Mouse (Mus musculus): Measurements from ENCODE around the gene Cldn24.
"Not testable (repeated sequence)": the region's sequence is repeated elsewhere in the genome, so short reads cannot be mapped to it uniquely, and the experiment has no call there.

The Cldn24 gene

GRCm38 (mm10) chr8:47821843-47822242, at the start of gene Cldn24:
Gene Cldn24 (plus strand): TSS chr8:47822143.
- DNase-seq, result no peak

GRCm38 (mm10) chr8:47772986-47773385, 49.0 kb upstream of the Cldn24 start:
- no peak for DNase-seq

GRCm38 (mm10) chr8:47777415-47777814, 44.5 kb upstream of the Cldn24 start:
- DNase-seq, result no peak

- DNase-seq, result peak; percentile 62
Observed at GRCm38 (mm10) chr8:47779589-47779988, 42.4 kb upstream of the Cldn24 start.

GRCm38 (mm10) chr8:47781881-47782280, 40.1 kb upstream of the Cldn24 start:
- peak; percentile 62 for DNase-seq

- no peak for DNase-seq
Observed at GRCm38 (mm10) chr8:47783544-47783943, 38.4 kb upstream of the Cldn24 start.

DNA sequence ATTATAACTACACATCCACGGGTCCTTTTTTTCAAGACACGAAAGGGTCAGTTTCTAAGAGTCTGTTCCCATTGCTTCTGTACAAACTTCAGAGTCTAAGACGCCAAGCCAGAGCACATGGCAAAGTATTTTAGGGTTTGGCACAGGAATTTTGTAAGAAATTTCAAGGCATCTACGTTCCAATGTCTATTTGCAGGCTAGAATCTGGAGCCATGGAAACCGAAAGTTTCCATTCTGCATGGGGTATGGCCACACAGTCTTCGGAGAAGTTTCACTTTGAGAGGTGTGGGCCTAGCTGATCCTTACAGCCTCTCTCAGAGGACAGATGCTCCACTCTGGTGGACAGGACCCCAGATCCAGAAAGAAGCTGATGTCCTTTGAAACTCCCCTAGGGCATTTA, 38.0 kb upstream of the Cldn24 start:
- DNase-seq, result no peak

GRCm38 (mm10) chr8:47784436-47784835, 37.5 kb upstream of the Cldn24 start:
- DNase-seq, result no peak

- no peak for DNase-seq
Observed at GRCm38 (mm10) chr8:47786323-47786722, 35.6 kb upstream of the Cldn24 start.

GRCm38 (mm10) chr8:47787705-47788104, 34.2 kb upstream of the Cldn24 start:
- no peak for DNase-seq

DNA sequence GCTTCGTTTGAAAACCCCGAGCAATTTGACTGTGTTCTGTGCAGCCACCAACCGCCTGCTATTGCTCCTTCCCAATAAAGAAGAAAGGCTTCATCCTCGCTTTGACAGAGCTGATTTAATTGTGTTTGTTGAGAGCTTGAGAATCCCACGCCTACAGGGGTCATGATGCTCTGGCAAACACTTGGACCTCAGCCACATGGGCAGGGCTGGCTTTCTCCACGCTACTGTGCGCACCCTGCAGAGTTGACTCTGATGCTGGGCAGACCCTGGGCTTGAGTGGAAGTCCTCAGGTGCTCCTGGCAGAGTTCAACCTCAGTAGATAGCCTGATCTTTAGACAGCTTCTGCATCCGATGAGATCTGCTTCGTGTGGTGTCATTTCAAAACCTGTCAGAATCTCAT, 30.0 kb upstream of the Cldn24 start:
- no peak for DNase-seq

GRCm38 (mm10) chr8:47799438-47799837, 22.5 kb upstream of the Cldn24 start:
- no peak for DNase-seq

DNA sequence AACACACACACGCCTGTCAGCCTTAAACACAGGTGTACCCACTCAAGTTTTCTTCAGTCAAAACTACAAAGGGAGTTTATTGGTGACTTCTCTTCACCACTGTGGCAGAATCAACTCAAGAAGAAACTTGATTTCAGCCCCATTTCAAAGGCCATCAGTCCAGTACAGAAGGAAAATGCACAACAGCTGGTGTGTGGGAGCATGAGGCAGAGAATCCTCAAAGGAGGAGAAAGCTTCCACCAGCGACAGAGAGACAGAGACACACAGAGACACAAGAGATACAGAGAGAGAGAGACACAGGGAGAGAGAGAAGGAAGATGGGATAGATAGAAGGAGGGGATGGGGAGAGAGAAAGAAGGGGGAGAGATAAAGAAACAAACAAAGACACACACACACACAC, 19.6 kb upstream of the Cldn24 start:
- DNase-seq, result no peak

- no peak for DNase-seq
Observed at GRCm38 (mm10) chr8:47804262-47804661, 17.7 kb upstream of the Cldn24 start.

DNA sequence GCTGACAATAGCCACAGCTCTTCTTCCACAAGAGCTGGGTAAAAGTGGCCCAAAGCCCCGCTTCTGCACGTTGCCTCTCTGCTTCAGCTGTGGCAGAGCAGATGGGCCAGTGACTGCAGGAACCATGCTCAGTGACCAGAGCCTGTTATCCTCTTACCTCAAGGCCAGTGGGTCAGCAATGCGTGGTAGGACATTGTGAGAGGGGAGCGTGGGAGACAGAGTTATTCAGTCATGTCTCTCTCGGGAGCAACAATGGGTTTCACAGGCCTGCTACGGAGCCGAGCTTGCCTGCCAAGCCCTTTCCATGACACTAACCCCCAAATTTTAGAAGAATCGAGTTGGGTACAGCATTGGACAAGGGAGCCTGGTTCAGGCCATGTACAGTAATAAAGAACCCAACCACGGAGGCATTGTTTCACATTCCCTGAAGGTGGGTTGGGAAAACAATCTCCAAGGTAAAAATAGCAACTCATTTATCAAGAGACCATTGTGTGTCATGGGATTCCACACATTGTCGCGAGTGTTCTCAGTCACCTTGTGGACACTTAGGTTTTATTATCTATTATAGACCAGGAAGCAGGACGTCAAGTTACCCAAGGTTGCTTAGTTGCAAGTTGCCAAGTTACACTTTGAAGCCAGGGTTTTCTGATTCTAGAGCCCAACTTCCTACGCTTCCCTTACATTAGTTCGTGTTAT, 11.8 kb upstream of the Cldn24 start:
- DNase-seq, result no peak

DNA sequence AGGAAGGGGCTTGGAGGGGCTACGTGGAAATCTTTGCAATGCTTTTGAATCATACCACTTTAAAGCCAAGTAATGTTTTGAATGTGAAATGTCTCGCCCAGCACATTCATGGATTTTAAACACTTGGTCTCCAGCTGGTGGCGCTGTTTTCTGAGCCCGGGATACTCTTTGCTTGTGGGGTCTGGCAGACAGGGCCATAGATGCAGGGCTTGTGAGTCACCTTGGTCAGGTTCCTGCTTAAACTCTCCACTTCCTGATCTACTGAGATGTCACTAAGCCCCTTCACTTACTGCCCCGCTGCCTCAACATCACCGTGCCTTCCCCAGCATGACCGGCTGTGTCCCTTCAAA, 11.3 kb upstream of the Cldn24 start:
- DNase-seq, result no peak

GRCm38 (mm10) chr8:47811221-47811620, 10.7 kb upstream of the Cldn24 start:
- no peak for DNase-seq

DNA sequence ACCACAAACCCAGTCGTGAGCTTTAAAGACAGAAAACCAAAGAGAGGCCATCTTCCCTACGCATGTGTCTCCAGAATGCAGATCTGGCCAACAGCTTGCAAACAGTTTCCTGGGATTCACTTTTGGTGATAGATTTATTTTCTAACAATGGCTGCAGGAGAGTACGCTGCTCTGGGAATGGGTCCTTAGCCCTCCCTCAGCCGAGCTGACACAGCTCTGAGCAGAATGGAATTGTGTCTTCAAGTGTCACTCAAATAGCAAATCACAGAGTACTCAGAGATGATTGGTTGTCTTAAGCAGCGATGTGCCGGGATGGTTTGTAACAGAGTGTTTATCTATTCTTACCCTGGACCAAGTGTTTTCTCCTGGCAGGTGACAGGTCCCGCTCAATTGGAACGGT, 2.9 kb upstream of the Cldn24 start:
- no peak for DNase-seq

- no peak for DNase-seq
Observed at GRCm38 (mm10) chr8:47820914-47821772, 800 bp upstream of the Cldn24 start.

DNA sequence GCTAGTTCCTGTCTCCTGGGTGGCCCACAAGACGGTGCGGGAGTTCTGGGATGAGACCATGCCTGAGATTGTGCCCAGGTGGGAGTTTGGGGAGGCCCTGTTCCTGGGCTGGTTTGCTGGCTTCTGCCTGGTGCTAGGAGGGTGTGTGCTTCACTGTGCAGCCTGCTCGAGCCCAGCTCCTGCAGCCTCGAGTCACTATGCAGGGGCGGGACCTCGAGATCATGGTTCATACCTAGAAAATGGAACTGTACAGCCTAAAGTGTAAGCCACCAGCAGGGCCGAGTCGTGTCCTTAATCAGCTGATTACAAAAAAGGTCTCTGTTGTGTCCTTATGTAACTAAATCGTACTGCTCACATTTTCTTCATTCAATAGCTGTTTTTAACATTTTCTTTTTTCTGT, 598 bp downstream of the Cldn24 start:
- not testable (repeated sequence) for DNase-seq

GRCm38 (mm10) chr8:47823777-47824176, 1.8 kb downstream of the Cldn24 start:
- no peak for DNase-seq

DNA sequence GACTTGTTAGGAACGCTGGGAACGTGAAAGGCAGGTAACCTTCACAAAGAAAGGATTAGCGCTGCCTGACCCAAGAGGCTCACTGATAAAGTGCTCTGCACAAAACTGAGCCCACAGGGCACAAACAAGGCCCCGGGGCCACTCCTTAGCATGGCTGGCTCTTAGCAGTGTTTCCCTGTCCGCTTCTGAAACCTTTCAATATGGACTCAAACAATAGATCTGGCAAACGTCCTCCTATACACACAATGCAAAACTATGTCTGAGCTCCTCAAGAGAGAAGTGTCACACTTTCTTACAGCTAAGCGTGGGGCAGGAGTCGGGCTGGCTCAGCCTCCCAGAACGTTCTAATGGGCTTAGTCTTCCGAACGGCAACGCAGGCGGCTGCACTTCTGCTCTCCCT, 2.2 kb downstream of the Cldn24 start, which contains the start of gene Cldn22:
Gene Cldn22, plus strand, starts transcription at position 301 of the 400 bp plus-strand sequence.
- no peak for DNase-seq

DNA sequence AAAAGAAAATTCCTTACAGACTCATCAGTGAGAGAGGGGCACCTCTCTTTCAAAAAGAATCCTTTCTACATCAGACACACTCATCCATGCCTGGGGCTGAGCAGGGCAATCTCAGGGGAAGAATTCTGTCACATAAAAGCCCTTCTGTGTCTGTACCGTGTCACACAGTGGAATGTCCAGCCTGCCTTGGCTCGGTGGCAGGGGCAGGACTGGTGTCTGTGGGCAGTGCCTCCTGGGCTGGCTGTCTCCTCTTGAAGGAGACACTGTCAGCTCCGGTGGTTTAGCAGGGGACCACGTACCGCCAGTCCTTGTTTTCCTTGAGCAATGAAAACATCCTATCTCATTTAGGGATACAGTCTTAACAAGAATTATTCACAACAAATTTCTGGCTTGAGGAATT, 3.7 kb downstream of the Cldn24 start:
- no peak for DNase-seq

DNA sequence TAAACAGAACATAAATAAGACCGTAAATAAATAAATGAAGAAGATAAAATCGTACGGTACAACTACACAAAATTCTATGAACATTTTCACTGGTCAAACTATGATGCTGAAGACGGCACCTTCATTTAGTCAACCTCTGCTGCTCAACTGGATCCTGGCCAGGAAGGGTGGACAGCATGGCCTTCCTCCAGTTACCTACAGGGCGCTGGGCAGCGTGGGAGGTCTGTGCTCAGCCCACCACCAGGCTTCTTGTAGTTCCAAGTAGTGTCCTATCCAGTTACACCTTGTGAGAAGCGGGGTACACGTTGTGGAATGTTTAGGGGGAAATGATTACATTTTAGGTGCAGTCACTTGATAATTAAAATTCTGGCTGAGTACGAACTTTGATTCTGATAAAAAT, 5.0 kb downstream of the Cldn24 start:
- no peak for DNase-seq
